Mouse (Mus musculus) heart, embryonic 14.5 days (tissue): ENCODE measurements around the gene Grin2c. TPM values are rescaled to one million over a fixed set of nuclear protein-coding genes. Genes with fewer than 3 reads are reported as not detected.

Experiments
- ATAC-seq: fragments of 200-750 bp; cut with Nextera tagmentation; 2 replicates; pipeline ENCODE4 v1.8.0; 2017; ENCODE audit warnings: low read depth, moderate TSS enrichment; ENCODE audit not compliant: insufficient number of reproducible peaks, insufficient read depth, low FRiP score
- H3K27ac ChIP-seq, 2 experiments: fragments of 200-500 bp in 1 of 2; fragments of 300-500 bp in 1 of 2; sonication (generic) in 1 of 2; replicated peaks in 1 of 2; 2 replicates each; pipeline ENCODE4 v1.5.1; 2012 to 2014; ENCODE audit warnings: low read depth in 2 of 2, low read length in 2 of 2, control low read depth in 1 of 2, mild to moderate bottlenecking in 1 of 2, mixed read lengths in 1 of 2; ENCODE audit not compliant: control insufficient read depth in 1 of 2, insufficient read depth in 1 of 2
- H3K27me3 ChIP-seq: fragments of 300-500 bp; sonication (generic); 2 replicates; pipeline ENCODE4 v1.6.1; 2014; ENCODE audit warnings: mild to moderate bottlenecking, low read length, control low read depth; ENCODE audit not compliant: control insufficient read depth, insufficient read depth
- H3K36me3 ChIP-seq: fragments of 300-500 bp; sonication (generic); 2 replicates; pipeline ENCODE4 v1.6.1; 2014; ENCODE audit warnings: mild to moderate bottlenecking, control low read depth, low read length, mixed read lengths; ENCODE audit not compliant: control insufficient read depth, insufficient read depth
- H3K4me1 ChIP-seq, 2 experiments: fragments of 200-500 bp in 1 of 2; fragments of 300-500 bp in 1 of 2; sonication (generic) in 1 of 2; 2 replicates each; pipeline ENCODE4 v1.6.1; 2012 to 2014; ENCODE audit warnings: low read length in 2 of 2, control low read depth in 1 of 2, mixed read lengths in 1 of 2; ENCODE audit not compliant: control insufficient read depth in 2 of 2, insufficient read depth in 2 of 2
- H3K4me2 ChIP-seq: fragments of 300-500 bp; sonication (generic); 2 replicates; pipeline ENCODE4 v1.6.1; 2014; ENCODE audit warnings: mild to moderate bottlenecking, low read length
- H3K4me3 ChIP-seq, 2 experiments: fragments of 200-500 bp in 1 of 2; fragments of 300-500 bp in 1 of 2; sonication (generic) in 1 of 2; 2 replicates each; pipeline ENCODE4 v1.5.1; 2012 to 2014; ENCODE audit warnings: low read length in 2 of 2, mild to moderate bottlenecking in 2 of 2, control low read depth in 1 of 2, low read depth in 1 of 2, moderate library complexity in 1 of 2; ENCODE audit not compliant: control insufficient read depth in 1 of 2, insufficient read depth in 1 of 2
- H3K9ac ChIP-seq: fragments of 300-500 bp; sonication (generic); 2 replicates; pipeline ENCODE4 v1.6.1; 2014; ENCODE audit warnings: mild to moderate bottlenecking, low read length
- H3K9me3 ChIP-seq: fragments of 300-500 bp; sonication (generic); 2 replicates; pipeline ENCODE4 v1.6.1; 2016; ENCODE audit warnings: low read length, control low read depth; ENCODE audit not compliant: control insufficient read depth
- WGBS: fragments of 180-500 bp; shearing (Covaris S2); extraction: QIAGEN DNeasy Blood & Tissue Kit; methylation state at CpG from one replicate; pipeline ENCODE4 v1.1.7; 2014; 5-methylcytosine and 5-hydroxymethylcytosine counted together
- microRNA-seq: library from miRNA; unstranded; fragments of <30 nt; microRNA quantifications from one replicate; pipeline ENCODE4, GENCODE M21; 2016
- polyA plus RNA-seq: library from polyadenylated mRNA; unstranded; fragments of >200 nt; fragmentation: Nextera tagmentation; extraction: Ambion mirVana; gene quantifications from 2 replicates; pipeline ENCODE4 v1.2.1, GENCODE M21; 2014

Gene Grin2c
- polyA plus RNA-seq, 1 experiment from 2014 or later = 0.15 TPM

- 86% methylated on average over 4 of the region's 4 CpGs for WGBS
- ATAC-seq = no peak
- no peak overlapping the region for H3K27ac ChIP-seq
These were observed 66.5 kb downstream of the Grin2c start for GRCm38 (mm10) chr11:115200520-115200919.

More at GRCm38 (mm10) chr11:115200520-115200919, 66.5 kb downstream of the Grin2c start:
- Histone ChIP-seq H3K4me1 (peaks cover 3% of the 10 kb centered on the region in 2 experiments; a peak in 2 of 4 replicates), H3K9me3 (no peaks in the 10 kb centered on the region), H3K4me2 (no peak overlapping the region), H3K36me3 (peaks cover 47% of the 10 kb centered on the region), H3K27me3 (0 out of 2 replicates have a peak, but pooled peaks cover 3% of the 10 kb centered on the region), H3K9ac (no peak overlapping the region), H3K4me3 (no peak overlapping the region)

Small RNAs within 50 kb of the gene (microRNA-seq; reads per million reads assigned to microRNA genes)
- gene Gm25837 = not detected

Other genes with a start within 250 kb of the Grin2c start
- gene Cd300ld4, start 240.2 kb downstream of the Grin2c start, polyA plus RNA-seq = not detected in 2 replicates
- gene Cd300ld5, start 229.5 kb downstream of the Grin2c start, polyA plus RNA-seq = not detected in 2 replicates
- not detected in 2 replicates for gene Cd300ld3, start 218.8 kb downstream of the Grin2c start, polyA plus RNA-seq
- 0.09 TPM in 1 of 2 replicates, not detected in the other for gene Cd300e, start 205.1 kb downstream of the Grin2c start, polyA plus RNA-seq
- gene Rab37, start 175.8 kb downstream of the Grin2c start, polyA plus RNA-seq = 0.78 and 0.89 TPM in 2 replicates
- gene Cd300lf, start 133.3 kb downstream of the Grin2c start, polyA plus RNA-seq = 0.22 and 0.61 TPM in 2 replicates
- 18.0 and 21.9 TPM in 2 replicates for gene Slc9a3r1, start 103.9 kb downstream of the Grin2c start, polyA plus RNA-seq
- 6.5 and 8.4 TPM in 2 replicates for gene Tmem104, start 79.8 kb downstream of the Grin2c start, polyA plus RNA-seq
- gene Nat9, start 79.4 kb downstream of the Grin2c start, polyA plus RNA-seq = 16.5 and 16.6 TPM in 2 replicates
- 9.3 and 9.4 TPM in 2 replicates for gene Fdxr, start 9.8 kb upstream of the Grin2c start, polyA plus RNA-seq
- gene Fads6, start 30.4 kb upstream of the Grin2c start, polyA plus RNA-seq = 0.94 and 1.2 TPM in 2 replicates
- gene Otop2, start 39.9 kb upstream of the Grin2c start, polyA plus RNA-seq = not detected in 2 replicates
- gene Ush1g, start 54.8 kb upstream of the Grin2c start, polyA plus RNA-seq = 0.05 TPM in 1 of 2 replicates, not detected in the other
- gene Otop3, start 67.5 kb upstream of the Grin2c start, polyA plus RNA-seq = not detected in 2 replicates
- gene Hid1, start 100.5 kb upstream of the Grin2c start, polyA plus RNA-seq = 7.4 and 7.8 TPM in 2 replicates
- gene Cdr2l, start 114.7 kb upstream of the Grin2c start, polyA plus RNA-seq = 10.3 and 10.5 TPM in 2 replicates
- 191 and 195 TPM in 2 replicates for gene Mrpl58, start 136.5 kb upstream of the Grin2c start, polyA plus RNA-seq
- gene Atp5h, start 152.7 kb upstream of the Grin2c start, polyA plus RNA-seq = 2,259 and 2,271 TPM in 2 replicates
- gene Kctd2, start 152.9 kb upstream of the Grin2c start, polyA plus RNA-seq = 19.3 and 23.5 TPM in 2 replicates
- 0.14 TPM in 1 of 2 replicates, not detected in the other for gene Trim80, start 173.3 kb upstream of the Grin2c start, polyA plus RNA-seq
- 0.08 and 0.26 TPM in 2 replicates for gene Slc16a5, start 195.2 kb upstream of the Grin2c start, polyA plus RNA-seq
- 5.5 and 7.5 TPM in 2 replicates for gene Armc7, start 208.4 kb upstream of the Grin2c start, polyA plus RNA-seq
- gene Nt5c, start 224.6 kb upstream of the Grin2c start, polyA plus RNA-seq = 54.5 and 56.2 TPM in 2 replicates
- 511 and 538 TPM in 2 replicates for gene Jpt1, start 247.1 kb upstream of the Grin2c start, polyA plus RNA-seq